Mouse (Mus musculus) myocyte (in vitro differentiated cells): ENCODE results near the gene Aff1. TPM values are rescaled to one million over a fixed set of nuclear protein-coding genes. Genes with fewer than 3 reads are reported as not detected.

Experiments used
- H3K27me3 ChIP-seq: one replicate; pipeline ENCODE4 v1.6.1; 2011; ENCODE audit not compliant: control insufficient read depth, insufficient read depth, insufficient read length
- H3K36me3 ChIP-seq: one replicate; pipeline ENCODE4 v1.6.1; 2011; ENCODE audit not compliant: control insufficient read depth, insufficient read depth
- H3K4me2 ChIP-seq: one replicate; pipeline ENCODE4 v1.6.1; 2011; ENCODE audit warnings: low read depth, control low read depth
- H3K4me3 ChIP-seq: one replicate; pipeline ENCODE4 v1.5.1; 2011; ENCODE audit warnings: mild to moderate bottlenecking, control low read depth, moderate library complexity
- H3K79me2 ChIP-seq: one replicate; pipeline ENCODE4 v1.6.1; 2011; ENCODE audit not compliant: control insufficient read depth, insufficient read depth
- H3ac ChIP-seq: one replicate; pipeline ENCODE4 v1.6.1; 2011; ENCODE audit not compliant: control insufficient read depth, insufficient read length
- CEBPB ChIP-seq: IDR thresholded peaks from 2 replicates; pipeline ENCODE4 v1.6.1; 2011; ENCODE audit warnings: mild to moderate bottlenecking, moderate library complexity; ENCODE audit not compliant: poor library complexity, insufficient read depth, severe bottlenecking
- E2F4 ChIP-seq: IDR thresholded peaks from one replicate; pipeline ENCODE4 v1.6.1; 2011; ENCODE audit warnings: mild to moderate bottlenecking, control low read depth, moderate library complexity; ENCODE audit not compliant: insufficient read depth
- MAX ChIP-seq: IDR thresholded peaks from one replicate; pipeline ENCODE4 v1.6.1; 2011; ENCODE audit warnings: low read depth, mild to moderate bottlenecking, control low read depth
- MYOD1 ChIP-seq, 3 experiments: IDR thresholded peaks; one replicate each; pipeline ENCODE4 v1.6.1; 2011; ENCODE audit warnings: control low read depth in 2 of 3, low read depth in 2 of 3, mild to moderate bottlenecking in 2 of 3, moderate library complexity in 1 of 3; ENCODE audit not compliant: insufficient read length in 2 of 3, control insufficient read depth in 1 of 3
- MYOG ChIP-seq, 3 experiments: IDR thresholded peaks; one replicate each; pipeline ENCODE4 v1.6.1; 2011; ENCODE audit warnings: control low read depth in 2 of 3, low read depth in 2 of 3, mild to moderate bottlenecking in 2 of 3; ENCODE audit not compliant: insufficient read length in 2 of 3, control insufficient read depth in 1 of 3, insufficient read depth in 1 of 3
- POLR2A ChIP-seq: IDR thresholded peaks from one replicate; pipeline ENCODE4 v1.6.1; 2011; ENCODE audit warnings: low read depth, mild to moderate bottlenecking, control low read depth, moderate library complexity; ENCODE audit not compliant: insufficient read length
- POLR2AphosphoS2 ChIP-seq: IDR thresholded peaks from one replicate; pipeline ENCODE4 v1.6.1; 2011; ENCODE audit warnings: low read depth, control low read depth; ENCODE audit not compliant: insufficient read length
- REST ChIP-seq: IDR thresholded peaks from one replicate; pipeline ENCODE4 v1.6.1; 2011; ENCODE audit warnings: mild to moderate bottlenecking, control low read depth, moderate library complexity; ENCODE audit not compliant: insufficient read depth, insufficient read length
- SRF ChIP-seq: IDR thresholded peaks from one replicate; pipeline ENCODE4 v1.6.1; 2011; ENCODE audit warnings: low read depth; ENCODE audit not compliant: control insufficient read depth, insufficient read length
- TCF12 ChIP-seq: IDR thresholded peaks from one replicate; pipeline ENCODE4 v1.6.1; 2011; ENCODE audit warnings: mild to moderate bottlenecking, control low read depth; ENCODE audit not compliant: poor library complexity, insufficient read depth, severe bottlenecking
- TCF3 ChIP-seq: IDR thresholded peaks from one replicate; pipeline ENCODE4 v1.6.1; 2011; ENCODE audit warnings: low read depth, control low read depth; ENCODE audit not compliant: insufficient read length
- USF1 ChIP-seq: IDR thresholded peaks from one replicate; pipeline ENCODE4 v1.6.1; 2011; ENCODE audit warnings: low read depth, mild to moderate bottlenecking, control low read depth, moderate library complexity
- polyA plus RNA-seq: library from polyadenylated mRNA; unstranded; fragments of >200 nt; fragmentation: generic; extraction: Trizol; gene quantifications from one replicate; pipeline ENCODE4 v1.2.1, GENCODE M21; 2012; ENCODE audit warnings: missing spikeins

Aff1 gene
- polyA plus RNA-seq, 1 experiment, result 16.4 TPM

DNA sequence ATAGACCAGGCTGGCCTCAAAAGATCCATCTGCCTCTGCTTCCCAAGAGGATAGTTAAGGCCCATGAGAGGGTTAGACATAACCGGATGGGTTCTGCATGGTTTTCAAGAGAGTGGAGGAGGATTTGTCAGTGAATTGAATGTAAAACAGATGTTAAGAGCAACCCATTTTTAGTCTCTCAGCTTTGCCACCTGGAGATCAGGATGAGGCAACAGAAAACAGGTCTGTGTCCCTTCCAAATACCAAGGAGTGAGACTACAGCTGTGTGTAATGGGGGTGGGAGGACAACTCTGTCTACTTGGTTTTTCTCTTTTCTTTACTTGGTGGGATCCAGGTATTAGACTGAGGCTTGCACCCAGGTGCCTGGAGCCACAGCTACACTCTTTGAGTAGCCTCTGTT is 37.1 kb downstream of the Aff1 start:
- no peaks in the 10 kb centered on the region for H3K79me2 ChIP-seq
- no peak overlapping the region for H3K4me2 ChIP-seq
- no peaks in the 10 kb centered on the region for H3K27me3 ChIP-seq
- H3K36me3 ChIP-seq, result no peaks in the 10 kb centered on the region
- H3K4me3 ChIP-seq, result no peak overlapping the region
- H3ac ChIP-seq, result no peak overlapping the region
- no peak for TF ChIP-seq CEBPB

DNA sequence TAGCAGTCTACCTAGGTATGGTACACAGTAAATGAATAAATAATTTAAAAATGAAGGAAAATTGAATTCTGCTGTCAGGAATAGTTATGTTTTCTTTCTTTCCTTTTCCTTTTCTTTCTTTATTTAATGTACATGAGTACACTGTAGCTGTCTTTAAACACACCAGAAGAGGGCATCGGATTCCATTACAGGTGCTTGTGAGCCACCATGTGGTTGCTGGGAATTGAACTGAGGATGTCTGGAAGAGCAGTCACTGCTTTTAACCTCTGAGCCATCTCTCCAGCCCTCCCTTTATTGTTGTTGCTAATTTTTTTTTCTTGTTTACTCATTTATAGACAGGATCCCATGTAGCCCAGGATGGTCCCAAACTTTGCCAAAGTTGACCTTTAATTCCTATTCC is 38.0 kb downstream of the Aff1 start:
- Histone ChIP-seq H3K4me3 (no peak overlapping the region), H3K4me2 (no peak overlapping the region), H3K36me3 (no peaks in the 10 kb centered on the region), H3K79me2 (no peaks in the 10 kb centered on the region), H3K27me3 (no peaks in the 10 kb centered on the region), H3ac (no peak overlapping the region)
- no peak for TF ChIP-seq POLR2A
- TF ChIP-seq MYOG (IDR thresholded peaks at IDR 0.05; ENCODE audit: control insufficient read depth in 1 of 3, insufficient read depth in 1 of 3, insufficient read length in 2 of 3, low read depth in 2 of 3), result no peak
- TF ChIP-seq TCF12, result no peak
- TF ChIP-seq SRF, result no peak
- no peak for TF ChIP-seq TCF3
- no peak for TF ChIP-seq POLR2AphosphoS2
- no peak for TF ChIP-seq USF1
- TF ChIP-seq REST, result no peak
- TF ChIP-seq MYOD1 (IDR thresholded peaks at IDR 0.05; ENCODE audit: control insufficient read depth in 1 of 3, insufficient read length in 2 of 3, low read depth in 2 of 3), result no peak
- TF ChIP-seq E2F4, result no peak
- TF ChIP-seq CEBPB, result no peak
- no peak for TF ChIP-seq MAX

DNA sequence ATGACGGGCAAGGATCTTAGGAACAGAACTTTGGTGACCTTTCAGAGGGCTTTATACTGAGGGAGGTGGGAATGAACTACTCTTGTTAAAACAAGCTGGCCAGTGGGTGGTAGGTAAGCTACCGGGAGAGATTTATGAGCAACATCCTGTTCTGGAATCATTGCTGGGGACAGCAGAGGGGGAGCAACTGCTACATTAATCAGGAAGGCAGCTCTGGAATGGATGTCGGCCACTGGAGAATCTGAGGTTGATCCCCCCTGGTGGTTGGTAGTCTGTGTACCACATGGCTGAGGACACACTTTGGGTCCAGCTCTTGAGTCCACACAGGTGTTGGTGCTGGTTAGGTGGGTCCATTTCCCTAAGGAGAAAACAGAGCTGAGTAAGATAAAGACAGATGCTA is 38.6 kb downstream of the Aff1 start:
- TF ChIP-seq REST (no peak), SRF (no peak), POLR2AphosphoS2 (no peak), MAX (no peak), USF1 (no peak), E2F4 (no peak), POLR2A (no peak)
- H3K79me2 ChIP-seq, result no peaks in the 10 kb centered on the region
- H3ac ChIP-seq, result no peak overlapping the region
- H3K27me3 ChIP-seq, result no peaks in the 10 kb centered on the region
- no peak overlapping the region for H3K4me2 ChIP-seq
- H3K4me3 ChIP-seq, result no peak overlapping the region
- no peaks in the 10 kb centered on the region for H3K36me3 ChIP-seq

DNA sequence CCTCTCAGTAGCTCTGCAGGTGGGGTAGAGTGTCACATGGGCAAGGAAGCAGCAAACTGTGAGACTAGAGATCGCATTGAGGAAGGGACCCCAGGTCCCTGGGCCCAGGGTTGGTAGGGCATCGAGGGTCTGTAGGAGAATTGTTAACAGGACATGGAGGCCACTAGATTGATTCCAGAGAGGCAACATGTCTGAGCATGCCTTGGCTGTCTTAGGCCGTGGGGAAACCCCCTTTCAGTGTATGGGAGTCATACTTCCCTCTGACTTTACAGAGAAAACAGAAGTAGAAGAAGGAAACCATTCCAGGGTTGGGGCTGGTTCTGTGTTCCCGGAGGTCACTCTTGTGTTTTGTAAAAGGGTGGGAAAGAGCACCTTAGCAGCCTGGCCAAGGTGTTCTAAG is 40.4 kb downstream of the Aff1 start:
- Histone ChIP-seq H3K79me2 (no peaks in the 10 kb centered on the region), H3ac (no peak overlapping the region), H3K36me3 (no peaks in the 10 kb centered on the region), H3K4me2 (no peak overlapping the region), H3K27me3 (no peaks in the 10 kb centered on the region), H3K4me3 (no peak overlapping the region)
- no peak for TF ChIP-seq SRF
- TF ChIP-seq CEBPB, result no peak
- no peak for TF ChIP-seq MYOG (IDR thresholded peaks at IDR 0.05; ENCODE audit: control insufficient read depth in 1 of 3, insufficient read depth in 1 of 3, insufficient read length in 2 of 3, low read depth in 2 of 3)
- no peak for TF ChIP-seq E2F4
- no peak for TF ChIP-seq MAX
- TF ChIP-seq MYOD1 (IDR thresholded peaks at IDR 0.05; ENCODE audit: control insufficient read depth in 1 of 3, insufficient read length in 2 of 3, low read depth in 2 of 3), result no peak
- no peak for TF ChIP-seq USF1
- TF ChIP-seq POLR2A, result no peak
- no peak for TF ChIP-seq TCF12
- TF ChIP-seq POLR2AphosphoS2, result no peak
- TF ChIP-seq TCF3, result no peak
- no peak for TF ChIP-seq REST

DNA sequence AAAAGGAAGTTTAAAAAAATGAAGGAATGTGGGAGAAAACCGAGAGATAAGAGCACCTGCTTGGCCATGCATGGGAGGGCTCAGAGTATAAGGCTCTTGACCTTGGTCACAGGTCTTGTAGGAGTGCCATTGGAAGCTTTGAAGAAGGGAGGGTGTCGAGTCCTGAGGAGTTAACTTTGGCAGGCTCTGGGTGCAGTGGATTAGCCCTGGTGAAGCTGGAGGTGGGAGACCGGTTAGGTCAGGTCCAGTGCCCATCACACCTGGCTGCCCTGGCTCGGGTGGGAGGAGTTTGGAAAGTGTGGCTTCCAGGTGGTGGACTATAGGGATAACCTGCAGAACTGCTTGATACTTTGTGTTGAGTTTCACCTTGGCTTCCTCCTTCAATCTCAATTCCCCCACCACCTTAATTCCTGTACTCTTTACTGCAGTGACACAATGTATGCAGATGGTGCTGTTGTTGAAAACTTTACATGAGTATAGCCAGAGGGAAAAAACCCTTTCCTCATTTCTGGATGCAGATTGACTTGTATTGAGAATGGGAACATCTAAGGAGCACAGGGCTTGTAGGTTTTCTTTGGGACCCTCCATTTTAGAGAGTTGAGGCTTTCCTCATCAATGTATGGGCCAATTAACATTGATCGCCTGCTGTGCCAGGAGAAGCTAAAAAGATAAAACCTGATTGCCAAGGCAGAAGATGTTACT is 43.4 kb downstream of the Aff1 start:
- no peak overlapping the region for H3ac ChIP-seq

More for the DNA sequence above, 43.4 kb downstream of the Aff1 start:
- no peaks in the 10 kb centered on the region for H3K27me3 ChIP-seq
- H3K4me3 ChIP-seq, result no peak overlapping the region
- no peak for TF ChIP-seq MYOG (IDR thresholded peaks at IDR 0.05; ENCODE audit: control insufficient read depth in 1 of 3, insufficient read depth in 1 of 3, insufficient read length in 2 of 3, low read depth in 2 of 3)
- no peak for TF ChIP-seq CEBPB
- no peak for TF ChIP-seq POLR2A
- TF ChIP-seq MAX, result no peak
- TF ChIP-seq TCF3, result no peak
- no peak for TF ChIP-seq REST
- no peak for TF ChIP-seq E2F4
- TF ChIP-seq MYOD1 (IDR thresholded peaks at IDR 0.05; ENCODE audit: control insufficient read depth in 1 of 3, insufficient read length in 2 of 3, low read depth in 2 of 3), result no peak
- TF ChIP-seq SRF, result no peak
- TF ChIP-seq TCF12, result no peak
- no peak for TF ChIP-seq USF1
- TF ChIP-seq POLR2AphosphoS2, result no peak
- peaks cover 5% of the 10 kb centered on the region for H3K79me2 ChIP-seq
- H3K36me3 ChIP-seq, result no peaks in the 10 kb centered on the region
- no peak overlapping the region for H3K4me2 ChIP-seq
